Mouse (Mus musculus): ENCODE measurements around the gene March10.

DNA sequence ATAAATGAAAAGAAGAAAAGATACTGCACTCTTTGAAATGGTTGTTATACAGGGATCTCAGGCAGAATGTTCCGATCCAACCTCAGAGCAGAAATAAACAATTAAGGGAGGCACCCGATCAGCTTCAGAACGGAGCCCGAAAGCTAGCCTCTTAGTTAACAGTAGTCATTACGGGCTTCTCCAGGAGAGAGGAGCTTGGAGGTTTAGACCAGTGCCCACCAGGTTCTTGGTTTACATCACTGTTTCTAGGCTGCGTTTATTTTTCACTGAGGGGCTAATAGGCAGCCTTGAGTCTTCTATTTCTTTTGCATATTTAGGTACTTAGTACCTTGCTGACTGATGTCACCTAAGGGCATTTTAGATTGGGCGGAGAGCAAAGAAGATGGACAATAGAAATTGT, 506 bp upstream of the March10 start:
- TF ChIP-seq CTCF (IDR thresholded peaks at IDR 0.05; ENCODE audit: insufficient read depth, low read depth, low read length): no peak
- no peak for TF ChIP-seq POLR2A (IDR thresholded peaks at IDR 0.05; ENCODE audit: insufficient read depth, low read depth, low read length)

Data from olfactory bulb, adult 2 months (tissue).